Mouse (Mus musculus): ENCODE results near the gene Gna13. TPM values are rescaled to one million over a fixed set of nuclear protein-coding genes. Genes with fewer than 3 reads are reported as not detected.

Gene Gna13
- polyA plus RNA-seq, 1 experiment from 2014 or later, result 20.7 TPM

DNA sequence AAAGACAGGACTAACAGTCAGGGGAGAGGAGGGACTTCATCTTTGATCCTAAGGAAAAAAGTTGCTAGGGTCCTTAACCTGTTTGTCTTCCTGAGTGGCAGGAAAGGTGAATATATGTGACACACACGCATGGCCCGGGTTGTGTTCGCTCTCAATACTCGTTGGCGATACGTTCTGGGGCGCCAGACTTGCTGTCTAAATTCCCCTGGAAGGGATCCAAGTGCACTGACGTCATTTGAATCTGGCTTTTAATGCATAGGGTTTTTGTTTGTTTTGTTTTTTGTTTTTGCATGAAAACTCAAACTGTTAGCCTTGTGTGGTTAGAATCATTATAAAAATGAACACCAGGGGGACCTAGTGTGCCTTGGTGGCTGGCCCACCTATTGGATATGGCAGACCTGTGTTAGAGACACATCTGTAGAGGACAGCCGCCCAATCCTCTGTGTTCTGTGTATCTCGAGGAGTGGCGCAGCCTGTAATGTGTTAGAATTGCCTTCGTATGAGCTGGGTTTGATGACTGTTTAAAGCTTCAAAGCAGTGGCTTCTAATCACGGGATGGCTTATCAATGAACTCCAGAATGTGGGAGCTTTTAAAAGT is 82.9 kb downstream of the Gna13 start:
- H3K27ac ChIP-seq (ENCODE audit: low read length), result no peak overlapping the region
- no peaks in the 10 kb centered on the region for H3K27me3 ChIP-seq (ENCODE audit: control insufficient read depth, insufficient read depth, low read length)
- H3K36me3 ChIP-seq (ENCODE audit: control insufficient read depth, insufficient read depth), result no peaks in the 10 kb centered on the region
- ATAC-seq (replicated peaks; ENCODE audit: extremely low read depth, insufficient read depth, low FRiP score), result 0 out of 2 replicates have a peak, but pooled peaks have one; percentile 57
- peak overlapping the region; percentile 13; the same call in 1 of the 2 replicates for H3K9ac ChIP-seq (ENCODE audit: low read length)
- no peak overlapping the region for H3K4me3 ChIP-seq (ENCODE audit: low read length)
- H3K9me3 ChIP-seq (replicated peaks; ENCODE audit: control insufficient read depth, low read length), result no peaks in the 10 kb centered on the region
- peaks cover 7% of the 10 kb centered on the region for H3K4me1 ChIP-seq (ENCODE audit: control insufficient read depth, insufficient read depth, low read length)
- WGBS, result 36% methylated on average over 13 of the region's 13 CpGs
- no peak overlapping the region for H3K4me2 ChIP-seq (ENCODE audit: low read depth, low read length)

Other genes with a start within 250 kb of the Gna13 start
- gene E030025P04Rik, start 218.5 kb upstream of the Gna13 start, polyA plus RNA-seq (2015; fragmentation: Nextera tagmentation; extraction: Ambion mirVana), result not detected in 2 replicates
- 0.82 and 1.4 TPM in 2 replicates for gene Rgs9, start 64.7 kb upstream of the Gna13 start, polyA plus RNA-seq (2015; fragmentation: Nextera tagmentation; extraction: Ambion mirVana)
- not detected in 2 replicates for gene 9930022D16Rik, start 51.1 kb downstream of the Gna13 start, polyA plus RNA-seq (2015; fragmentation: Nextera tagmentation; extraction: Ambion mirVana)
- gene Amz2, start 63.1 kb downstream of the Gna13 start, polyA plus RNA-seq (2015; fragmentation: Nextera tagmentation; extraction: Ambion mirVana), result 34.9 and 39.8 TPM in 2 replicates
- 3.6 TPM in 2 replicates for gene Arsg, start 110.5 kb downstream of the Gna13 start, polyA plus RNA-seq (2015; fragmentation: Nextera tagmentation; extraction: Ambion mirVana)
- gene Slc16a6, start 110.8 kb downstream of the Gna13 start, polyA plus RNA-seq (2015; fragmentation: Nextera tagmentation; extraction: Ambion mirVana), result 5.2 and 7.0 TPM in 2 replicates
- 51.6 and 55.3 TPM in 2 replicates for gene Wipi1, start 249.1 kb downstream of the Gna13 start, polyA plus RNA-seq (2015; fragmentation: Nextera tagmentation; extraction: Ambion mirVana)